Mouse (Mus musculus): Measurements from ENCODE around the gene Dusp7. TPM values are rescaled to one million over a fixed set of nuclear protein-coding genes. Genes with fewer than 3 reads are reported as not detected.

Dusp7 gene
- 10.4 TPM for polyA plus RNA-seq (2017; shearing (Covaris generic))

GRCm38 (mm10) chr9:106368112-106368717 lies at the start of gene Dusp7:
Gene Dusp7, plus strand, starts transcription at chr9:106368632.

Other genes with a start within 250 kb of the Dusp7 start
- 8.7 TPM for gene Glyctk, start 210.5 kb upstream of the Dusp7 start, polyA plus RNA-seq (2017; shearing (Covaris generic))
- gene Wdr82, start 197.7 kb upstream of the Dusp7 start, polyA plus RNA-seq (2017; shearing (Covaris generic)) = 36.4 TPM
- 10.6 TPM for gene Ppm1m, start 168.9 kb upstream of the Dusp7 start, polyA plus RNA-seq (2017; shearing (Covaris generic))
- 357 TPM for gene Twf2, start 165.5 kb upstream of the Dusp7 start, polyA plus RNA-seq (2017; shearing (Covaris generic))
- gene Tlr9, start 146.0 kb upstream of the Dusp7 start, polyA plus RNA-seq (2017; shearing (Covaris generic)) = not detected
- gene Alas1, start 120.0 kb upstream of the Dusp7 start, polyA plus RNA-seq (2017; shearing (Covaris generic)) = 59.4 TPM
- 6.2 TPM for gene Poc1a, start 87.6 kb upstream of the Dusp7 start, polyA plus RNA-seq (2017; shearing (Covaris generic))
- gene Rpl29, start 60.8 kb downstream of the Dusp7 start, polyA plus RNA-seq (2017; shearing (Covaris generic)) = 892 TPM
- 23.3 TPM for gene Acy1, start 69.7 kb downstream of the Dusp7 start, polyA plus RNA-seq (2017; shearing (Covaris generic))
- 15.2 TPM for gene Abhd14b, start 78.8 kb downstream of the Dusp7 start, polyA plus RNA-seq (2017; shearing (Covaris generic))
- 17.7 TPM for gene Abhd14a, start 79.0 kb downstream of the Dusp7 start, polyA plus RNA-seq (2017; shearing (Covaris generic))
- 13.3 TPM for gene Pcbp4, start 84.7 kb downstream of the Dusp7 start, polyA plus RNA-seq (2017; shearing (Covaris generic))
- gene Gpr62, start 97.3 kb downstream of the Dusp7 start, polyA plus RNA-seq (2017; shearing (Covaris generic)) = not detected
- 91.7 TPM for gene Rrp9, start 107.3 kb downstream of the Dusp7 start, polyA plus RNA-seq (2017; shearing (Covaris generic))
- gene Parp3, start 108.3 kb downstream of the Dusp7 start, polyA plus RNA-seq (2017; shearing (Covaris generic)) = 73.6 TPM
- gene Iqcf1, start 131.3 kb downstream of the Dusp7 start, polyA plus RNA-seq (2017; shearing (Covaris generic)) = not detected
- gene Iqcf5, start 145.9 kb downstream of the Dusp7 start, polyA plus RNA-seq (2017; shearing (Covaris generic)) = not detected
- not detected for gene Iqcf3, start 193.0 kb downstream of the Dusp7 start, polyA plus RNA-seq (2017; shearing (Covaris generic))
- gene Iqcf4, start 202.4 kb downstream of the Dusp7 start, polyA plus RNA-seq (2017; shearing (Covaris generic)) = not detected

Data from CD4-positive, CD25-positive, alpha-beta regulatory T cell, adult 9 weeks (primary cell).